Mouse (Mus musculus) G1E-ER4 (cell line): Measurements from ENCODE around the gene Ttll4. TPM values are rescaled to one million over a fixed set of nuclear protein-coding genes. Genes with fewer than 3 reads are reported as not detected.

Source experiments
- GATA1 ChIP-seq: IDR thresholded peaks from one replicate; pipeline ENCODE4 v1.8.0; 2012; ENCODE audit warnings: low read length, inconsistent platforms
- polyA plus RNA-seq: library from polyadenylated mRNA; stranded (reverse); fragments of >175 nt; gene quantifications from 2 replicates; pipeline ENCODE4 v1.2.3, GENCODE M21; 2012

The Ttll4 gene
- polyA plus RNA-seq, 1 experiment: 35.0 TPM

GRCm38 (mm10) chr1:74723748-74724147 is 62.2 kb downstream of the Ttll4 start:
- TF ChIP-seq GATA1: no peak

- no peak for TF ChIP-seq GATA1
Observed at GRCm38 (mm10) chr1:74726114-74726513, 64.6 kb downstream of the Ttll4 start.

- TF ChIP-seq GATA1: no peak
Observed at GRCm38 (mm10) chr1:74726674-74727073, 65.1 kb downstream of the Ttll4 start.

GRCm38 (mm10) chr1:74728446-74728845 is 66.9 kb downstream of the Ttll4 start:
- no peak for TF ChIP-seq GATA1

GRCm38 (mm10) chr1:74736977-74737376 is 75.4 kb downstream of the Ttll4 start:
- TF ChIP-seq GATA1: no peak

- TF ChIP-seq GATA1: no peak
Observed at GRCm38 (mm10) chr1:74737500-74737899, 76.0 kb downstream of the Ttll4 start.

- no peak for TF ChIP-seq GATA1
Observed at GRCm38 (mm10) chr1:74740846-74741245, 79.3 kb downstream of the Ttll4 start.

- no peak for TF ChIP-seq GATA1
Observed at GRCm38 (mm10) chr1:74747335-74747734, 85.8 kb downstream of the Ttll4 start.

- TF ChIP-seq GATA1: no peak
Observed at GRCm38 (mm10) chr1:74748643-74749271, 87.2 kb downstream of the Ttll4 start, which contains the start of gene Prkag3. Gene Prkag3 (minus strand): TSS chr1:74749221.

GRCm38 (mm10) chr1:74749301-74749700 is 87.8 kb downstream of the Ttll4 start:
- no peak for TF ChIP-seq GATA1

GRCm38 (mm10) chr1:74750683-74751082 is 89.1 kb downstream of the Ttll4 start:
- TF ChIP-seq GATA1: no peak

- no peak for TF ChIP-seq GATA1
Observed at GRCm38 (mm10) chr1:74752150-74752549, 90.6 kb downstream of the Ttll4 start.

GRCm38 (mm10) chr1:74752833-74753232 is 91.3 kb downstream of the Ttll4 start:
- no peak for TF ChIP-seq GATA1

Other genes starting within 250 kb of the Ttll4 start
- gene Cnot9, start 155.7 kb upstream of the Ttll4 start, polyA plus RNA-seq: 34.8 and 35.0 TPM in 2 replicates
- gene Plcd4, start 118.9 kb upstream of the Ttll4 start, polyA plus RNA-seq: not detected in 2 replicates
- 3.4 and 8.5 TPM in 2 replicates for gene Usp37, start 117.5 kb upstream of the Ttll4 start, polyA plus RNA-seq
- gene Zfp142, start 73.5 kb upstream of the Ttll4 start, polyA plus RNA-seq: 10.5 and 13.2 TPM in 2 replicates
- 4.5 and 7.3 TPM in 2 replicates for gene Bcs1l, start 73.5 kb upstream of the Ttll4 start, polyA plus RNA-seq
- gene Rnf25, start 60.3 kb upstream of the Ttll4 start, polyA plus RNA-seq: 24.2 and 27.0 TPM in 2 replicates
- gene Stk36, start 60.3 kb upstream of the Ttll4 start, polyA plus RNA-seq: 0.05 and 0.21 TPM in 2 replicates
- not detected in 2 replicates for gene Cyp27a1, start 51.8 kb downstream of the Ttll4 start, polyA plus RNA-seq
- not detected in 2 replicates for gene Prkag3, start 87.5 kb downstream of the Ttll4 start, polyA plus RNA-seq
- gene Wnt6, start 110.1 kb downstream of the Ttll4 start, polyA plus RNA-seq: not detected in 2 replicates
- not detected in 2 replicates for gene Wnt10a, start 129.8 kb downstream of the Ttll4 start, polyA plus RNA-seq
- not detected in 2 replicates for gene Cdk5r2, start 193.2 kb downstream of the Ttll4 start, polyA plus RNA-seq
- not detected in 2 replicates for gene Fev, start 223.7 kb downstream of the Ttll4 start, polyA plus RNA-seq
- not detected in 2 replicates for gene Cryba2, start 231.4 kb downstream of the Ttll4 start, polyA plus RNA-seq